Mouse (Mus musculus): Measurements from ENCODE around the gene Tbrg1.

Tbrg1 gene

GRCm38 (mm10) chr9:37656931-37657481 is at the start of gene Tbrg1:
Gene Tbrg1, minus strand, starts transcription at chr9:37657312.
- peak; percentile 44 for DNase-seq (ENCODE audit: low spot score)

GRCm38 (mm10) chr9:37689970-37690686 is 33.0 kb upstream of the Tbrg1 start:
- no peak for DNase-seq (ENCODE audit: low spot score)

- DNase-seq (ENCODE audit: low spot score): no peak
Measured at GRCm38 (mm10) chr9:37687941-37688303, 30.8 kb upstream of the Tbrg1 start.

- no peak for DNase-seq (ENCODE audit: low spot score)
Measured at GRCm38 (mm10) chr9:37687288-37687940, 30.3 kb upstream of the Tbrg1 start.

- no peak for DNase-seq (ENCODE audit: low spot score)
Measured at GRCm38 (mm10) chr9:37681123-37681522, 24.0 kb upstream of the Tbrg1 start.

GRCm38 (mm10) chr9:37675287-37675686 is 18.2 kb upstream of the Tbrg1 start:
- DNase-seq (ENCODE audit: low spot score): no peak

GRCm38 (mm10) chr9:37670261-37670660 is 13.1 kb upstream of the Tbrg1 start:
- no peak for DNase-seq (ENCODE audit: low spot score)

- no peak for DNase-seq (ENCODE audit: low spot score)
Measured at GRCm38 (mm10) chr9:37669678-37670077, 12.6 kb upstream of the Tbrg1 start.

GRCm38 (mm10) chr9:37669115-37669514 is 12.0 kb upstream of the Tbrg1 start, which contains the start of gene Panx3:
Gene Panx3, minus strand, starts transcription at chr9:37669235.
- DNase-seq (ENCODE audit: low spot score): no peak

- DNase-seq (ENCODE audit: low spot score): no peak
Measured at GRCm38 (mm10) chr9:37666045-37666444, 8.9 kb upstream of the Tbrg1 start.

- DNase-seq (ENCODE audit: low spot score): no peak
Measured at GRCm38 (mm10) chr9:37664604-37665003, 7.5 kb upstream of the Tbrg1 start.

- no peak for DNase-seq (ENCODE audit: low spot score)
Measured at GRCm38 (mm10) chr9:37663210-37663609, 6.1 kb upstream of the Tbrg1 start.

GRCm38 (mm10) chr9:37659413-37659812 is 2.3 kb upstream of the Tbrg1 start:
- DNase-seq (ENCODE audit: low spot score): no peak

- no peak for DNase-seq (ENCODE audit: low spot score)
Measured at GRCm38 (mm10) chr9:37656439-37656881, 652 bp downstream of the Tbrg1 start.

GRCm38 (mm10) chr9:37655961-37656360 is 1.2 kb downstream of the Tbrg1 start:
- DNase-seq (ENCODE audit: low spot score): no peak

GRCm38 (mm10) chr9:37653836-37654235 is 3.3 kb downstream of the Tbrg1 start:
- DNase-seq (ENCODE audit: low spot score): no peak

GRCm38 (mm10) chr9:37650639-37651038 is 6.5 kb downstream of the Tbrg1 start:
- no peak for DNase-seq (ENCODE audit: low spot score)

GRCm38 (mm10) chr9:37646246-37646645 is 10.9 kb downstream of the Tbrg1 start:
- DNase-seq (ENCODE audit: low spot score): no peak

GRCm38 (mm10) chr9:37638721-37639120 is 18.4 kb downstream of the Tbrg1 start:
- no peak for DNase-seq (ENCODE audit: low spot score)

- no peak for DNase-seq (ENCODE audit: low spot score)
Measured at GRCm38 (mm10) chr9:37636800-37637542, 20.1 kb downstream of the Tbrg1 start.

- DNase-seq (ENCODE audit: low spot score): no peak
Measured at GRCm38 (mm10) chr9:37636335-37636734, 20.8 kb downstream of the Tbrg1 start.

- DNase-seq (ENCODE audit: low spot score): no peak
Measured at GRCm38 (mm10) chr9:37634269-37634668, 22.8 kb downstream of the Tbrg1 start.

GRCm38 (mm10) chr9:37632305-37632704 is 24.8 kb downstream of the Tbrg1 start:
- no peak for DNase-seq (ENCODE audit: low spot score)

All from urinary bladder, postnatal 10 days (tissue).